Mouse (Mus musculus) intestine, embryonic 16.5 days (tissue): ENCODE data around the gene Elavl1. TPM values are rescaled to one million over a fixed set of nuclear protein-coding genes. Genes with fewer than 3 reads are reported as not detected.

Source experiments
- ATAC-seq: fragments of 200-750 bp; cut with Nextera tagmentation; 2 replicates; pipeline ENCODE4 v1.8.0; 2017; ENCODE audit warnings: moderate TSS enrichment, moderate library complexity
- H3K27ac ChIP-seq: fragments of 300-500 bp; sonication (generic); 2 replicates; pipeline ENCODE4 v1.5.1; 2014; ENCODE audit warnings: mild to moderate bottlenecking, low read length
- H3K27me3 ChIP-seq: fragments of 300-500 bp; sonication (generic); replicated peaks from 2 replicates; pipeline ENCODE4 v1.6.1; 2014; ENCODE audit warnings: low read length, control low read depth, mixed read lengths; ENCODE audit not compliant: control insufficient read depth, insufficient read depth
- H3K36me3 ChIP-seq: fragments of 300-500 bp; sonication (generic); 2 replicates; pipeline ENCODE4 v1.6.1; 2014; ENCODE audit warnings: low read length, control low read depth; ENCODE audit not compliant: control insufficient read depth, insufficient read depth
- H3K4me1 ChIP-seq: fragments of 300-500 bp; sonication (generic); 2 replicates; pipeline ENCODE4 v1.6.1; 2014; ENCODE audit warnings: low read length, control low read depth, mixed read lengths; ENCODE audit not compliant: control insufficient read depth, insufficient read depth
- H3K4me2 ChIP-seq: fragments of 300-500 bp; sonication (generic); 2 replicates; pipeline ENCODE4 v1.6.1; 2014; ENCODE audit warnings: low read depth, low read length, control low read depth
- H3K4me3 ChIP-seq: fragments of 300-500 bp; sonication (generic); 2 replicates; pipeline ENCODE4 v1.5.1; 2014; ENCODE audit warnings: mild to moderate bottlenecking, low read length
- H3K9ac ChIP-seq: fragments of 300-500 bp; sonication (generic); 2 replicates; pipeline ENCODE4 v1.6.1; 2014; ENCODE audit warnings: low read depth, low read length
- H3K9me3 ChIP-seq: fragments of 300-500 bp; sonication (generic); 2 replicates; pipeline ENCODE4 v1.6.1; 2016; ENCODE audit warnings: low read length, control low read depth; ENCODE audit not compliant: control insufficient read depth
- WGBS: fragments of 180-500 bp; shearing (Covaris S2); extraction: QIAGEN DNeasy Blood & Tissue Kit; methylation state at CpG from one replicate; pipeline ENCODE4 v1.1.7; 2014; 5-methylcytosine and 5-hydroxymethylcytosine counted together
- polyA plus RNA-seq: library from polyadenylated mRNA; unstranded; fragments of >200 nt; fragmentation: Nextera tagmentation; extraction: Ambion mirVana; gene quantifications from 2 replicates; pipeline ENCODE4 v1.2.1, GENCODE M21; 2015

Gene Elavl1
- polyA plus RNA-seq: 162 and 177 TPM in 2 replicates

DNA sequence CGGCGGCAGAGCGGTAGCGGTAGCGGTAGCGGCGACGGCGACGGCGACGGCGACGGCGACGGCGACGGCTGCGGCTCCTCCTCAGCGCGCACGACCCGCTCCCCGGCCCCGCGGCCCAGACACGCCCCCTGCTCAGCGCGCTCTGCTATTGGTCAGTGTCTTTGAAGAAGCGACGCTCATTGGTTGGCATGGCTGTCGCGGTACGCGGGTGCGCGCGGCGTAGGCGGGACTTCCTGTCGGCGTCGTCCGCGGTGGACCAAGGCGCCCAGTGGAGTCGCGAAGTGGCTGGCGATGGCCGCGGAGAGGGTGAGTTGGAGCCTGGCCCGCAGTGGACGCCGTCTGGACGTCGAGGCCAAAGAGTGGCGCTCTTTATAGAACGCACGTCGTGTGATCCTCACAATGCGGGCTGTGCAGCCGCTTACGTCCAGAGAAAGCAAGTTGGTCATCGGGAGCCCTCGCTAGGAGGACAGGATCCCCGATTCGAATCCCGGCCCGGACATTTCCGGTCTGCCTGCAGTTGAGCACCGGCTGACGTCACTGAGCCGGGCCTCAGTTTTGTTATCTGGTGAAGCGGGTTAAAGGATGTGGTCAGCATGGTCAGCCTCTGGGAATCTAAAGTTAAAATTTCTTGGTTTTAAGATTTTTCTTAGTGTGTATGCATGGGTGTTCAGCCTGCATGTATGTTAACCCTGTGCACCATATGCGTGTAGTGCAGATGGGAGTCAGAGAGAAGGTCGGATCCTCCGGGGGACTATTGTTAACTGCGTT lies at the start of gene Elavl1, which contains the start of gene Ccl25:
Gene Elavl1 (minus strand): TSS at position 431 of the 768 bp plus-strand sequence.
Gene Ccl25 (plus strand): TSS at position 228 of the 768 bp plus-strand sequence.
- H3K27ac ChIP-seq: peak within 1 kb of the TSS; percentile 90
- peak within 1 kb of the TSS; percentile 82 for H3K4me2 ChIP-seq
- no peaks in the 10 kb centered on the region for H3K9me3 ChIP-seq
- H3K36me3 ChIP-seq: peaks cover 12% of the 10 kb centered on the region
- under 1% methylated on average over 78 of the region's 78 CpGs for WGBS
- H3K9ac ChIP-seq: peak within 1 kb of the TSS; percentile 98
- H3K27me3 ChIP-seq: no peaks in the 10 kb centered on the region
- peak; percentile 99 for ATAC-seq
- H3K4me3 ChIP-seq: peak within 1 kb of the TSS; percentile 97
- H3K4me1 ChIP-seq: peaks cover 28% of the 10 kb centered on the region

DNA sequence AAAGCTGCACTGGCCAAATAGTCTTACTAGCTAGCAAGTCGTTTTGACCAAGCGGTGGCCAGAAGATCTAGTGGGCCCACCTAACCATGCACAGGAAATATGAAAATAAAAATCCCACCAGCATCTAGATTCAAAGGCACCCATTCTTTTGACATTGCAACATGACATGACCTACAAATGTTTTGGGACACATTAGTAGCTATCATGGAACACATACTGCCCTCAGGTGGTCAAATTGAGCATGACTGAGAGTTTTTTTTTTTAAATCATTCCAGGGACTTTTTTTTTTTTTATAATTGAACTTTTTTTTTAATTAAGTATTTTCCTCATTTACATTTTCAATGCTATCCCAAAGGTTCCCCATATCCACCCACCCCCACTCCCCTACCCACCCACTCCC lies 47.4 kb upstream of the Elavl1 start:
- ATAC-seq: no peak
- Histone ChIP-seq H3K27ac (no peak overlapping the region), H3K4me1 (no peaks in the 10 kb centered on the region), H3K27me3 (no peaks in the 10 kb centered on the region), H3K9me3 (peaks cover 3% of the 10 kb centered on the region; the same call in 1 of the 2 replicates), H3K36me3 (no peaks in the 10 kb centered on the region), H3K4me2 (no peak overlapping the region), H3K9ac (no peak overlapping the region), H3K4me3 (no peak overlapping the region)
- 89% methylated on average over 2 of the region's 2 CpGs for WGBS

DNA sequence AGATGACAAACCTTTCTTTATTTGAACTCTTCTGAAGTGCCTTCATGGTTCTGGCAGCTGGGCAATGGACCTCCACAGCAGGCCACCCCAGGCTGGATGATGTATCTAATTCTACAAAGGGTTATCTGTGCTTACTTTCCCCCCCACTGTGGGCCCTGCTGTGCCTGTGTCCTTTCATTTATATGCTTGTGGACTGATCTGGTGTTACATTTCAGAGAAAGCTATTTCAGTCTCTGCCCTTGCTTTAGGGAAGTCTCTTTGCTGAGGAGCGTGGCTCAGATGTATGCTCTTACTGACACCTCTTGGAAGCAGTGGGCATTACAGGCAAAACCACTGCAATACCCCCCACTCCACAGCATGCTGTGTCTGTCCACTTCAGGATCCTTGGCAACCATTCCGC lies 44.9 kb upstream of the Elavl1 start:
- Histone ChIP-seq H3K4me2 (no peak overlapping the region), H3K9ac (no peak overlapping the region), H3K9me3 (peaks cover 3% of the 10 kb centered on the region; the same call in 1 of the 2 replicates), H3K36me3 (no peaks in the 10 kb centered on the region), H3K27me3 (no peaks in the 10 kb centered on the region), H3K4me1 (no peaks in the 10 kb centered on the region), H3K27ac (no peak overlapping the region), H3K4me3 (no peak overlapping the region)
- 38% methylated on average over 2 of the region's 2 CpGs for WGBS
- ATAC-seq: peak; percentile 77

- Histone ChIP-seq H3K9ac (no peak overlapping the region), H3K27ac (no peak overlapping the region), H3K9me3 (peaks cover 3% of the 10 kb centered on the region; the same call in 1 of the 2 replicates), H3K27me3 (no peaks in the 10 kb centered on the region), H3K4me3 (no peak overlapping the region), H3K4me1 (no peaks in the 10 kb centered on the region), H3K36me3 (no peaks in the 10 kb centered on the region), H3K4me2 (no peak overlapping the region)
- ATAC-seq: no peak
- WGBS: 85% methylated on average over 4 of the region's 4 CpGs
Measured at GRCm38 (mm10) chr8:4368470-4368869, 43.3 kb upstream of the Elavl1 start.

- no peak overlapping the region for H3K27ac ChIP-seq
- H3K36me3 ChIP-seq: no peaks in the 10 kb centered on the region
- ATAC-seq: no peak
- H3K4me3 ChIP-seq: no peak overlapping the region
- 87% methylated on average over 11 of the region's 11 CpGs for whole genome bisulfite sequencing
- no peak overlapping the region for H3K4me2 ChIP-seq
- no peaks in the 10 kb centered on the region for H3K4me1 ChIP-seq
- no peak overlapping the region for H3K9ac ChIP-seq
- peaks cover 3% of the 10 kb centered on the region; the same call in 1 of the 2 replicates for H3K9me3 ChIP-seq
- H3K27me3 ChIP-seq: no peaks in the 10 kb centered on the region
Measured at GRCm38 (mm10) chr8:4367808-4368207, 42.6 kb upstream of the Elavl1 start.

GRCm38 (mm10) chr8:4366189-4366588 lies 41.0 kb upstream of the Elavl1 start:
- H3K27ac ChIP-seq: no peak overlapping the region
- H3K9me3 ChIP-seq: peaks cover 3% of the 10 kb centered on the region; the same call in 1 of the 2 replicates
- no peak overlapping the region for H3K9ac ChIP-seq
- H3K27me3 ChIP-seq: no peaks in the 10 kb centered on the region
- H3K4me3 ChIP-seq: no peak overlapping the region
- H3K4me2 ChIP-seq: no peak overlapping the region
- no peak for ATAC-seq
- no peaks in the 10 kb centered on the region for H3K36me3 ChIP-seq
- 86% methylated on average over 3 of the region's 3 CpGs for WGBS
- H3K4me1 ChIP-seq: peaks cover 8% of the 10 kb centered on the region

GRCm38 (mm10) chr8:4360922-4361321 lies 35.7 kb upstream of the Elavl1 start:
- 53% methylated on average over 2 of the region's 2 CpGs for WGBS
- ATAC-seq: peak; percentile 94
- H3K27ac ChIP-seq: no peak overlapping the region; the same call in 1 of the 2 replicates

DNA sequence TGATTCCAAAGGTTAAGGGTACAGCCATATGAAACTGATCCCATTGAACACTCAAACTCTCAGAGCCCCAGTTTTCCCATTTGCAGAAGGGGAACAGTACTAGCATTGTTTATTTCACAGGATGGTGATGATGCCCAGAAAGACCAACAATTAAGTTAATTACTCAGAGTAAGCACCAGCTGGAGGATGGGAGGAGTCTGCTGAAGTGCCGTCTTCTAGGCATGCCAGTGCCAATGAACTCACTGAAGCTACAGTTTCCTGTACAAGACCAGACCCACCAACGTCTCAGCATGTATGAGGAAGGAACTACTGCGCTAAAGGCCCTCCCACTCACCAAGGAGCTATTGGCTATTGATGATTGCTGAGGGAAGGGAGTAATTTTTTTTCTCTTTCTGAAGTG lies 34.1 kb upstream of the Elavl1 start:
- 65% methylated on average over 3 of the region's 3 CpGs for WGBS
- Histone ChIP-seq H3K4me2 (no peak overlapping the region), H3K9me3 (no peaks in the 10 kb centered on the region), H3K9ac (no peak overlapping the region), H3K4me1 (peaks cover 13% of the 10 kb centered on the region), H3K36me3 (no peaks in the 10 kb centered on the region), H3K27ac (no peak overlapping the region), H3K27me3 (no peaks in the 10 kb centered on the region), H3K4me3 (no peak overlapping the region)
- no peak for ATAC-seq

More at GRCm38 (mm10) chr8:4360922-4361321, 35.7 kb upstream of the Elavl1 start:
- H3K4me3 ChIP-seq: no peak overlapping the region
- H3K27me3 ChIP-seq: no peaks in the 10 kb centered on the region
- H3K4me1 ChIP-seq: peaks cover 13% of the 10 kb centered on the region
- H3K9ac ChIP-seq: no peak overlapping the region
- H3K36me3 ChIP-seq: no peaks in the 10 kb centered on the region
- no peaks in the 10 kb centered on the region for H3K9me3 ChIP-seq
- no peak overlapping the region for H3K4me2 ChIP-seq

GRCm38 (mm10) chr8:4355455-4355854 lies 30.2 kb upstream of the Elavl1 start:
- no peak for ATAC-seq

More at GRCm38 (mm10) chr8:4355455-4355854, 30.2 kb upstream of the Elavl1 start:
- Histone ChIP-seq H3K4me2 (no peak overlapping the region), H3K27ac (no peak overlapping the region), H3K9ac (no peak overlapping the region), H3K4me1 (peaks cover 4% of the 10 kb centered on the region; the same call in 1 of the 2 replicates), H3K36me3 (peaks cover 6% of the 10 kb centered on the region), H3K4me3 (no peak overlapping the region), H3K27me3 (no peaks in the 10 kb centered on the region), H3K9me3 (no peaks in the 10 kb centered on the region)
- 86% methylated on average over 10 of the region's 10 CpGs for WGBS
